ENCODE assay signal across 20 mouse cellular contexts in genomic region chr14:93607546-93607945, GRCm38 (mm10).
A peak's percentile ranks its signal among the peaks of the same experiment; 100 is the strongest.
DNase-seq lines count a peak whose midpoint lies in the region.
"Had no signal": no experiment of that assay in that cellular context is flagged by ENCODE, and none has a peak within 500 bp of the region (broad histone marks: within the 10 kb centered on the region; RNA-seq: fewer than 3 reads in every experiment).

No protein-coding gene starts in this region.

- intact Hi-C loops in left cerebral cortex, postnatal 14 days (cut with DNase I): no loop called here

- peak; percentile 6 to 56 for DNase-seq in layer of hippocampus, adult 18-20 months (ENCODE audit: low spot score in 2 of 2)
- DNase-seq in layer of hippocampus, postnatal 25 days (ENCODE audit: extremely low spot score in 1 of 2, low spot score in 1 of 2): no peak
- DNase-seq in right cerebral cortex, adult 18-20 months: peak; percentile 79
- no peak for DNase-seq in right cerebral cortex, postnatal 4 days
- DNase-seq in left cerebral cortex, postnatal 14 days (ENCODE audit: low spot score in 2 of 2): peak; percentile 55 to 57
- DNase-seq in right cerebral cortex, postnatal 36 days (ENCODE audit: low spot score in 2 of 2): peak; percentile 57 to 83
- no peak for DNase-seq in cerebellum, adult 11 months
- no peak for DNase-seq in lung, postnatal 4 days
- DNase-seq: adrenal gland, postnatal 14 days; cerebellum, adult 2 months; cerebellum, postnatal 14 days; forebrain, postnatal 0 days; heart, postnatal 10 days; kidney, adult 18-20 months; kidney, postnatal 25 days; liver; lung, adult 2 months; lung, postnatal 10 days; midbrain, embryonic 14.5 days; thymus, postnatal 4 days had no signal

Comparison
In these comparisons a context has a peak if more than half of its experiments do, and no peak if none do; other contexts are left out.
1. DNase-seq: peak in layer of hippocampus, adult 18-20 months (2 of 2), right cerebral cortex, adult 18-20 months (single experiment), left cerebral cortex, postnatal 14 days (2 of 2) and right cerebral cortex, postnatal 36 days (2 of 2); none in layer of hippocampus, postnatal 25 days (0 of 2), right cerebral cortex, postnatal 4 days (single experiment), cerebellum, adult 11 months (single experiment) and lung, postnatal 4 days (0 of 2).